Mouse (Mus musculus): ENCODE measurements at regions not wholly inside any gene's neighbourhood (a gene's known extent, or its start where the extent isn't known, plus 50 kb on each side); places are given as distances from the start of the nearest gene placed in this dataset.

DNA sequence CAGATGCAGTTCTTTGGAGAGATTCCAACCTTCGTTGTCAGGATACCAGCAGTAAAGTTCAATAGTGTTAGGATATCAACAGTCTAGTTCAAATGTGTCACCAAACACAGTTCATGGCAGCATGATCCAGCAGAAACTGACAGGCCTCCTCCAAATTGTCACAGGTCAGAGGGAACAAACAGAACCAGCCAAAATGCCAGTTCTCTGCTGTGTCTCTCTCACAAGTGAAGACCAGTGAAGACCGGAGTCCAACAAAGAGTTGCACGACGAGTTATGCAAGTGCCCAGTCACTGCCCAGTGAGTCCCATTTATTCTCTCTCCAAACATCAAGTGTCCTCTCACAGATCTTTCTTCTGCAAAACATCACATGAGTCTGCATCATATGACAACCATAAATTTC is 293.4 kb upstream of the Sstr1 start:
- no peak for TF ChIP-seq TCF12 (IDR thresholded peaks at IDR 0.05; ENCODE audit: low read depth, low read length)
- TF ChIP-seq NELFE (IDR thresholded peaks at IDR 0.05; ENCODE audit: low read depth, low read length), result no peak
- no peak for TF ChIP-seq USF1 (IDR thresholded peaks at IDR 0.05; ENCODE audit: low read depth, low read length)
- no peak for TF ChIP-seq KAT2A (conservative IDR thresholded peaks at IDR 0.05; ENCODE audit: low read depth, low read length)
- no peak for TF ChIP-seq JUND (IDR thresholded peaks at IDR 0.05; ENCODE audit: low read depth, low read length)
- no peak for TF ChIP-seq POLR2A (IDR thresholded peaks at IDR 0.05; ENCODE audit: control insufficient read depth in 1 of 2, insufficient read depth in 1 of 2, low read depth in 1 of 2, low read length in 2 of 2, poor library complexity in 1 of 2)
- no peak for TF ChIP-seq RCOR1 (IDR thresholded peaks at IDR 0.05; ENCODE audit: low read depth, low read length)
- TF ChIP-seq TAL1 (IDR thresholded peaks at IDR 0.05; ENCODE audit: low read length), result no peak
- TF ChIP-seq CTCF (IDR thresholded peaks at IDR 0.05 in 2 of 3, conservative IDR thresholded peaks at IDR 0.05 in 1 of 3; ENCODE audit: control insufficient read depth in 1 of 3, insufficient read depth in 1 of 3, low read depth in 2 of 3, low read length in 3 of 3, poor library complexity in 1 of 3, severe bottlenecking in 1 of 3), result no peak
- no peak for TF ChIP-seq USF2 (IDR thresholded peaks at IDR 0.05; ENCODE audit: borderline replicate concordance in 1 of 2, insufficient read depth in 1 of 2, low read depth in 1 of 2, low read length in 2 of 2)
